Mouse (Mus musculus) cortical plate, adult 2 months (tissue): ENCODE results near the gene 4933411K16Rik. TPM values are rescaled to one million over a fixed set of nuclear protein-coding genes. Genes with fewer than 3 reads are reported as not detected.
A peak's percentile ranks its signal among the peaks of the same experiment; 100 is the strongest.

ENCODE experiments used
- H3K27ac ChIP-seq: fragments of 200-500 bp; 2 replicates; pipeline ENCODE4 v1.5.1; 2012; ENCODE audit warnings: low read length, control low read depth, inconsistent platforms; ENCODE audit not compliant: insufficient read depth
- H3K4me1 ChIP-seq: fragments of 200-500 bp; 2 replicates; pipeline ENCODE4 v1.6.1; 2011; ENCODE audit warnings: low read length; ENCODE audit not compliant: control insufficient read depth, insufficient read depth
- H3K4me3 ChIP-seq: fragments of 200-500 bp; 2 replicates; pipeline ENCODE4 v1.5.1; 2011; ENCODE audit warnings: mild to moderate bottlenecking, low read length, control low read depth; ENCODE audit not compliant: insufficient read depth
- CTCF ChIP-seq: fragments of 200-500 bp; IDR thresholded peaks from 2 replicates; pipeline ENCODE4 v1.5.1; 2011; ENCODE audit warnings: mild to moderate bottlenecking, control low read depth, low read length; ENCODE audit not compliant: insufficient read depth; ENCODE audit errors: extremely low read depth
- POLR2A ChIP-seq: fragments of 200-500 bp; IDR thresholded peaks from 2 replicates; pipeline ENCODE4 v1.6.1; 2011; ENCODE audit warnings: mild to moderate bottlenecking, low read length, control low read depth; ENCODE audit not compliant: insufficient read depth; ENCODE audit errors: extremely low read depth
- polyA plus RNA-seq: library from polyadenylated mRNA; depleted of rRNA; stranded (reverse); fragments of >200 nt; gene quantifications from 2 replicates; pipeline ENCODE4 v1.2.3, GENCODE M21; 2012

The 4933411K16Rik gene
- polyA plus RNA-seq, 1 experiment = 0.08 TPM

GRCm38 (mm10) chr19:42054255-42054654 is 2.2 kb downstream of the 4933411K16Rik start:
- no peak overlapping the region for H3K27ac ChIP-seq
- no peak overlapping the region for H3K4me3 ChIP-seq
- no peak for TF ChIP-seq CTCF
- no peaks in the 10 kb centered on the region for H3K4me1 ChIP-seq

- H3K4me1 ChIP-seq = no peaks in the 10 kb centered on the region
- no peak for TF ChIP-seq CTCF
- H3K27ac ChIP-seq = no peak overlapping the region
- H3K4me3 ChIP-seq = no peak overlapping the region
Measured at GRCm38 (mm10) chr19:42055881-42056280, 3.8 kb downstream of the 4933411K16Rik start.

- Histone ChIP-seq H3K4me3 (no peak overlapping the region), H3K27ac (no peak overlapping the region), H3K4me1 (no peaks in the 10 kb centered on the region)
- no peak for TF ChIP-seq CTCF
- no peak for TF ChIP-seq POLR2A
Measured at GRCm38 (mm10) chr19:42056719-42057409, 4.8 kb downstream of the 4933411K16Rik start.

- Histone ChIP-seq H3K4me1 (no peaks in the 10 kb centered on the region), H3K27ac (no peak overlapping the region), H3K4me3 (no peak overlapping the region)
- TF ChIP-seq CTCF (no peak), POLR2A (no peak)
Measured at GRCm38 (mm10) chr19:42058426-42058825, 6.4 kb downstream of the 4933411K16Rik start.

GRCm38 (mm10) chr19:42061443-42061842 is 9.4 kb downstream of the 4933411K16Rik start:
- Histone ChIP-seq H3K4me3 (no peak overlapping the region), H3K4me1 (no peaks in the 10 kb centered on the region), H3K27ac (no peak overlapping the region)
- TF ChIP-seq POLR2A (no peak), CTCF (no peak)

- Histone ChIP-seq H3K27ac (no peak overlapping the region), H3K4me3 (no peak overlapping the region), H3K4me1 (no peaks in the 10 kb centered on the region)
- TF ChIP-seq CTCF = no peak
- TF ChIP-seq POLR2A = no peak
Measured at GRCm38 (mm10) chr19:42068441-42069240, 16.6 kb downstream of the 4933411K16Rik start.

- H3K27ac ChIP-seq = no peak overlapping the region
- no peak overlapping the region for H3K4me3 ChIP-seq
- TF ChIP-seq POLR2A (no peak), CTCF (peak; percentile 74)
- no peaks in the 10 kb centered on the region for H3K4me1 ChIP-seq
Measured at GRCm38 (mm10) chr19:42069241-42069525, 17.1 kb downstream of the 4933411K16Rik start.

- peak; percentile 30; the same call in 1 of the 2 replicates for TF ChIP-seq CTCF
- no peak for TF ChIP-seq POLR2A
- Histone ChIP-seq H3K4me1 (no peaks in the 10 kb centered on the region), H3K27ac (no peak overlapping the region), H3K4me3 (no peak overlapping the region)
Measured at GRCm38 (mm10) chr19:42071221-42071620, 19.2 kb downstream of the 4933411K16Rik start.

- no peaks in the 10 kb centered on the region for H3K4me1 ChIP-seq
- no peak overlapping the region for H3K4me3 ChIP-seq
- TF ChIP-seq CTCF (no peak), POLR2A (no peak)
- H3K27ac ChIP-seq = no peak overlapping the region
Measured at GRCm38 (mm10) chr19:42071886-42072608, 20.0 kb downstream of the 4933411K16Rik start.
